Mouse (Mus musculus) CH12.LX (cell line): ENCODE data around the gene Slc9a3r2. TPM values are rescaled to one million over a fixed set of nuclear protein-coding genes. Genes with fewer than 3 reads are reported as not detected.

ENCODE experiments used
- DNase-seq: peaks from one replicate; pipeline ENCODE4 v3.0.0-alpha.2; 2013; ENCODE audit errors: extremely low read depth
- H3K27ac ChIP-seq: 2 replicates; pipeline ENCODE4 v1.5.1; 2012; ENCODE audit warnings: low read depth, mild to moderate bottlenecking, control low read depth, moderate library complexity; ENCODE audit not compliant: insufficient read depth
- H3K27me3 ChIP-seq: replicated peaks from 2 replicates; pipeline ENCODE3; 2012; ENCODE audit warnings: inconsistent platforms
- H3K36me3 ChIP-seq, 2 experiments: replicated peaks in 1 of 2; 2 replicates each; pipeline versions ENCODE3 to v1.6.1; 2012; ENCODE audit warnings: inconsistent platforms in 1 of 2, low read length in 1 of 2, mild to moderate bottlenecking in 1 of 2, mixed read lengths in 1 of 2, moderate library complexity in 1 of 2; ENCODE audit not compliant: control insufficient read depth in 1 of 2, insufficient read depth in 1 of 2
- H3K4me1 ChIP-seq, 2 experiments: 2 replicates each; pipeline ENCODE4 v1.6.1; 2012; ENCODE audit warnings: inconsistent platforms in 1 of 2, moderate library complexity in 1 of 2; ENCODE audit not compliant: insufficient read depth in 2 of 2, control insufficient read depth in 1 of 2
- H3K4me2 ChIP-seq: 2 replicates; pipeline ENCODE4 v1.6.1; 2012; ENCODE audit warnings: low read depth, mild to moderate bottlenecking, control low read depth; ENCODE audit not compliant: poor library complexity, insufficient read depth, severe bottlenecking
- H3K4me3 ChIP-seq, 3 experiments: fragments of 150-350 bp in 1 of 3; sonication (generic) in 1 of 3; replicated peaks in 1 of 3; 2 replicates each; pipeline versions ENCODE3 to v1.5.1; 2011 to 2012; ENCODE audit warnings: low read depth in 2 of 3, low read length in 2 of 3, mild to moderate bottlenecking in 2 of 3, moderate library complexity in 2 of 3, control low read depth in 1 of 3, improper control_type of control experiment in 1 of 3, inconsistent platforms in 1 of 3, mixed read lengths in 1 of 3; ENCODE audit not compliant: poor library complexity in 1 of 3
- H3K79me2 ChIP-seq: replicated peaks from 2 replicates; pipeline ENCODE4 v1.6.1; 2012; ENCODE audit warnings: mild to moderate bottlenecking, moderate library complexity; ENCODE audit not compliant: control insufficient read depth, poor library complexity, insufficient read depth, severe bottlenecking; ENCODE audit errors: extremely low read depth
- H3K9ac ChIP-seq: 2 replicates; pipeline ENCODE4 v1.6.1; 2012; ENCODE audit warnings: low read depth, mild to moderate bottlenecking, control low read depth, moderate library complexity; ENCODE audit not compliant: insufficient read depth
- H3K9me3 ChIP-seq: replicated peaks from 2 replicates; pipeline ENCODE3; 2012; ENCODE audit warnings: low read length, inconsistent platforms, mixed read lengths
- CHD1 ChIP-seq: IDR thresholded peaks from 2 replicates; pipeline ENCODE4 v1.6.1; 2012; ENCODE audit warnings: low read depth, low read length, improper control_type of control experiment, inconsistent platforms
- CHD2 ChIP-seq: IDR thresholded peaks from 2 replicates; pipeline ENCODE4 v1.6.1; 2011; ENCODE audit warnings: low read length, improper control_type of control experiment
- CTCF ChIP-seq, 2 experiments: IDR thresholded peaks in 1 of 2; conservative IDR thresholded peaks in 1 of 2; 2 replicates each; pipeline ENCODE4 v1.5.1; 2011 to 2012; ENCODE audit warnings: low read depth in 2 of 2, low read length in 2 of 2, improper control_type of control experiment in 1 of 2, inconsistent platforms in 1 of 2, mild to moderate bottlenecking in 1 of 2, moderate library complexity in 1 of 2
- ELF1 ChIP-seq: IDR thresholded peaks from 2 replicates; pipeline ENCODE4 v1.6.1; 2014; ENCODE audit warnings: low read depth, mild to moderate bottlenecking, inconsistent platforms, low read length, improper control_type of control experiment
- EP300 ChIP-seq: IDR thresholded peaks from 2 replicates; pipeline ENCODE4 v1.6.1; 2011; ENCODE audit warnings: low read length, improper control_type of control experiment
- ETS1 ChIP-seq: conservative IDR thresholded peaks from 2 replicates; pipeline ENCODE4 v1.6.1; 2012; ENCODE audit warnings: low read depth, mild to moderate bottlenecking, inconsistent platforms, low read length, improper control_type of control experiment, moderate library complexity
- GABPA ChIP-seq: IDR thresholded peaks from 2 replicates; pipeline ENCODE4 v1.6.1; 2012; ENCODE audit warnings: low read depth, low read length, improper control_type of control experiment, inconsistent platforms; ENCODE audit not compliant: insufficient replicate concordance
- IRF4 ChIP-seq: IDR thresholded peaks from 2 replicates; pipeline ENCODE4 v1.6.1; 2014; ENCODE audit warnings: low read depth, mild to moderate bottlenecking, inconsistent platforms, low read length, improper control_type of control experiment
- KAT2A ChIP-seq: IDR thresholded peaks from 2 replicates; pipeline ENCODE4 v1.6.1; 2012; ENCODE audit warnings: low read length, improper control_type of control experiment, inconsistent platforms; ENCODE audit not compliant: insufficient replicate concordance
- MAFK ChIP-seq: IDR thresholded peaks from 2 replicates; pipeline ENCODE4 v1.6.1; 2011; ENCODE audit warnings: low read length, improper control_type of control experiment; ENCODE audit not compliant: insufficient replicate concordance
- MAZ ChIP-seq: IDR thresholded peaks from 2 replicates; pipeline ENCODE4 v1.6.1; 2012; ENCODE audit warnings: low read depth, mild to moderate bottlenecking, inconsistent platforms, low read length, improper control_type of control experiment, moderate library complexity
- MXI1 ChIP-seq: IDR thresholded peaks from 2 replicates; pipeline ENCODE4 v1.6.1; 2011; ENCODE audit warnings: mild to moderate bottlenecking, low read depth, low read length, improper control_type of control experiment
- MYC ChIP-seq: IDR thresholded peaks from 2 replicates; pipeline ENCODE4 v1.6.1; 2011; ENCODE audit warnings: low read depth, mild to moderate bottlenecking, improper control_type of control experiment, low read length
- RAD21 ChIP-seq: IDR thresholded peaks from 2 replicates; pipeline ENCODE4 v1.6.1; 2011; ENCODE audit warnings: low read depth, mild to moderate bottlenecking, low read length, improper control_type of control experiment, moderate library complexity
- RCOR1 ChIP-seq: conservative IDR thresholded peaks from 2 replicates; pipeline ENCODE4 v1.6.1; 2012; ENCODE audit warnings: low read depth, mild to moderate bottlenecking, inconsistent platforms, low read length, improper control_type of control experiment
- SMC3 ChIP-seq: IDR thresholded peaks from 2 replicates; pipeline ENCODE4 v1.6.1; 2011; ENCODE audit warnings: low read depth, low read length, improper control_type of control experiment
- TBP ChIP-seq: conservative IDR thresholded peaks from 2 replicates; pipeline ENCODE4 v1.6.1; 2011; ENCODE audit warnings: low read depth, low read length, improper control_type of control experiment
- UBTF ChIP-seq: IDR thresholded peaks from 2 replicates; pipeline ENCODE4 v1.6.1; 2012; ENCODE audit warnings: low read depth, mild to moderate bottlenecking, inconsistent platforms, low read length, improper control_type of control experiment, moderate library complexity
- USF1 ChIP-seq: IDR thresholded peaks from 2 replicates; pipeline ENCODE4 v1.6.1; 2014; ENCODE audit warnings: low read depth, mild to moderate bottlenecking, inconsistent platforms, low read length, improper control_type of control experiment
- ZKSCAN1 ChIP-seq: IDR thresholded peaks from 2 replicates; pipeline ENCODE4 v1.6.1; 2012; ENCODE audit warnings: low read depth, inconsistent platforms, low read length, improper control_type of control experiment, borderline replicate concordance
- dilution Hi-C: fragments of 300-500 bp; cut with MboI; formaldehyde crosslinking; loops from 2 replicates; pipeline ENCODE4 v1.14.3; 2020; ENCODE audit warnings: low sequenced_read_pairs; ENCODE audit not compliant: extremely low pct_unique_long_range_greater_than_20kb, extremely low pct_ligation_motif_present
- in situ Hi-C: fragments of 300-500 bp; cut with MboI; formaldehyde crosslinking; loops from 3 replicates; pipeline ENCODE4 v1.14.3; 2019; ENCODE audit warnings: low sequenced_read_pairs, low pct_ligation_motif_present, low pct_unique_long_range_greater_than_20kb, mixed read lengths
- polyA plus RNA-seq: library from polyadenylated mRNA; unstranded; fragments of >175 nt; gene quantifications from 2 replicates; pipeline ENCODE4 v1.2.1, GENCODE M21; 2012; ENCODE audit warnings: low read depth; ENCODE audit not compliant: insufficient read length
- total RNA-seq, 2 experiments: library from RNA; depleted of rRNA; stranded (reverse); fragments of 300-350 nt in 1 of 2; fragments of >200 nt in 1 of 2; gene quantifications; 2 replicates each; pipeline ENCODE4 v1.2.3; 2012 to 2014

The Slc9a3r2 gene
- total and polyA plus RNA-seq, 3 experiments = 2.1 to 5.5 (median 4.8) TPM

DNA sequence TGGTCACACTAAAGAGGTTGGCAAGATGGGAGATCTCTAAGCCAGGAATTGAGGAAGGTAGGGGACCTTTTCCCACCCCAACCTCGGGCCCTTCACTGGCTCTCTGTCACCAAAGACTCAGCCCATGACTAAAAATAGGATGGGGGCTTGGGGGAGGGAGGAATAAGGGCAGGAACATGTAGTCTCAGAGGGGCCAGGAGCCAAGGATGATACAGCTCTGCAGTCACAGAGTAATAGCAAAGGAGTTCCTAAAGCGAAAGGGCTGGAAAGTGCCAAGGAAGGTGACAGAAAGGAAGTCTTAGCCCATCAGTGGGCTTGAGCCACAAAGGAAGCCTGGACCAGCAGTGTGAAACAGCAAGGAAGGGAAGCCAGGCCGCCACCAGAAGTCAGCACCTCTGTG is 1.7 kb upstream of the Slc9a3r2 start:
- Histone ChIP-seq H3K27ac (no peak overlapping the region), H3K27me3 (peaks cover 28% of the 10 kb centered on the region), H3K4me3 (no peak overlapping the region), H3K4me1 (peaks cover 7 to 26% of the 10 kb centered on the region in 2 experiments), H3K9ac (no peak overlapping the region), H3K9me3 (no peaks in the 10 kb centered on the region), H3K36me3 (no peaks in the 10 kb centered on the region), H3K79me2 (no peaks in the 10 kb centered on the region), H3K4me2 (no peak overlapping the region)
- no peak for TF ChIP-seq SMC3
- no peak for TF ChIP-seq IRF4
- TF ChIP-seq KAT2A = no peak
- no peak for TF ChIP-seq MYC
- dilution Hi-C loops (no loop called here), in situ Hi-C loops (loop anchor here (5.0 kb wide), 1 partner anchor 55 kb away; no protein-coding TSS in a partner anchor)
- DNase-seq = no peak

DNA sequence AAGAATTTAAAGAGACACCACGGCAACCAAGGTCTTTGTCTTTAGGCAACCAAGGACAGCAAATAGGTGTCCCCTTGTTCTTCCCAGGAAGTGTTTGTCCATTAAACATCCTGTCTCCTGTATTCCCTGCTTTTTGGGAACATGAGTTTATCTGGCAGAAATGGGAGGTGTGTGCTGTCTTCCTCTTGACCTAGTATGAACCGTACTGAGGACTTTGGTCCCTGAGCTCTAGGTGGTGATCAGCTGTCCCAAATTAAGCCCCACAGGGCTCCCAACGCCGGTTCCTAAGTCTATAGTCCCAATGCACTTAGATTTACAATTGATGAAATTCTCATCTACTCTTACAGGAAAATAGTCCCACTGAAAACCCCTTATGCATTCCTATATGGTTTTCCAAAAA is 639 bp upstream of the Slc9a3r2 start:
- H3K9me3 ChIP-seq = no peaks in the 10 kb centered on the region
- dilution Hi-C loops = no loop called here
- H3K4me2 ChIP-seq = no peak overlapping the region
- peaks cover 28% of the 10 kb centered on the region for H3K27me3 ChIP-seq
- no peaks in the 10 kb centered on the region for H3K79me2 ChIP-seq
- no peaks in the 10 kb centered on the region for H3K36me3 ChIP-seq
- DNase-seq = no peak
- no peak overlapping the region for H3K27ac ChIP-seq
- TF ChIP-seq ETS1 = no peak
- no peak for TF ChIP-seq EP300
- TF ChIP-seq CHD1 = no peak
- TF ChIP-seq TBP = no peak
- TF ChIP-seq CHD2 = no peak
- TF ChIP-seq RCOR1 = no peak
- TF ChIP-seq CTCF (conservative IDR thresholded peaks at IDR 0.05 in 1 of 2, IDR thresholded peaks at IDR 0.05 in 1 of 2; ENCODE audit: low read depth in 2 of 2, low read length in 2 of 2) = no peak
- no peak for TF ChIP-seq MXI1
- H3K4me3 ChIP-seq = no peak overlapping the region
- peaks cover 4 to 23% of the 10 kb centered on the region in 2 experiments; a peak in 2 of 4 replicates for H3K4me1 ChIP-seq
- in situ Hi-C loops = loop anchor here (5.0 kb wide), 1 partner anchor 53 kb away; no protein-coding TSS in a partner anchor
- H3K9ac ChIP-seq = no peak overlapping the region

DNA sequence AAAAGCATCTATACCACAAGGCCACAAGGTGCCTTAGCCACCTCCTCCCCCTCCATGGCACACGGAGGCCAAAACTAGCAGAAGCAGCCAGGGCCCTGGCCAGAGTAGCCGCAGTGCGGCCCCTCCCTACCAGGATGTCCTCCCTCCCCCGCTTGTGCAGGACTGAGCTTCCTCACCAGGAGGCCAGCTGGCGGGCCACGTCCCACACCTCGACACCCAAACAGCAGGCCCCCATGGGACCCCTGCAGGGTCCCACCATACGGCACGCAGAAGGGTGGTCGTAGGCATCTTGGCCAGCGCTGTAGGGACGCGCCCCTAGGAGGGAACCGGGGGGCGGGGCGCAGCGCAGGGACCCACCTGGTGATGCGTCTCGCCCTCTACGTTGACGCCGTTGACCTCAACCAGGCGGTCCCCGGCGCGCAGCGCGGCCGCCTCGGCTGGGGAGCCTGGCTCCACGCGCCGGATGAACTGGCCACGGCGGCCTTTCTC is 502 bp downstream of the Slc9a3r2 start:
- H3K4me3 ChIP-seq = peak overlapping the region; percentile 39 to 68 (median 44)
- TF ChIP-seq MAZ (no peak), IRF4 (no peak), MXI1 (no peak; the same call in 1 of the 2 replicates), CHD2 (no peak), USF1 (no peak), GABPA (no peak), UBTF (no peak), ELF1 (no peak), ZKSCAN1 (no peak), RAD21 (no peak), EP300 (no peak), MAFK (no peak)
- TF ChIP-seq, all 38 proteins: peak for 0
- no peaks in the 10 kb centered on the region for H3K79me2 ChIP-seq
- peaks cover 28% of the 10 kb centered on the region for H3K27me3 ChIP-seq
- peaks cover 12 to 33% of the 10 kb centered on the region in 2 experiments for H3K4me1 ChIP-seq
- H3K36me3 ChIP-seq = no peaks in the 10 kb centered on the region
- no peak for DNase-seq
- dilution Hi-C loops (no loop called here), in situ Hi-C loops (loop anchor here (5.0 kb wide), 1 partner anchor 52 kb away; no protein-coding TSS in a partner anchor)
- H3K27ac ChIP-seq = no peak overlapping the region
- peak overlapping the region; percentile 10; the same call in 1 of the 2 replicates for H3K9ac ChIP-seq
- peak overlapping the region; percentile 67 for H3K4me2 ChIP-seq
- H3K9me3 ChIP-seq = no peaks in the 10 kb centered on the region
